Mouse (Mus musculus) intestine, embryonic 16.5 days (tissue): ENCODE data around the gene Mast4. TPM values are rescaled to one million over a fixed set of nuclear protein-coding genes. Genes with fewer than 3 reads are reported as not detected.
A peak's percentile ranks its signal among the peaks of the same experiment; 100 is the strongest.

Source experiments
- ATAC-seq: fragments of 200-750 bp; cut with Nextera tagmentation; 2 replicates; pipeline ENCODE4 v1.8.0; 2017; ENCODE audit warnings: moderate TSS enrichment, moderate library complexity
- H3K27ac ChIP-seq: fragments of 300-500 bp; sonication (generic); 2 replicates; pipeline ENCODE4 v1.5.1; 2014; ENCODE audit warnings: mild to moderate bottlenecking, low read length
- H3K27me3 ChIP-seq: fragments of 300-500 bp; sonication (generic); replicated peaks from 2 replicates; pipeline ENCODE4 v1.6.1; 2014; ENCODE audit warnings: low read length, control low read depth, mixed read lengths; ENCODE audit not compliant: control insufficient read depth, insufficient read depth
- H3K36me3 ChIP-seq: fragments of 300-500 bp; sonication (generic); 2 replicates; pipeline ENCODE4 v1.6.1; 2014; ENCODE audit warnings: low read length, control low read depth; ENCODE audit not compliant: control insufficient read depth, insufficient read depth
- H3K4me1 ChIP-seq: fragments of 300-500 bp; sonication (generic); 2 replicates; pipeline ENCODE4 v1.6.1; 2014; ENCODE audit warnings: low read length, control low read depth, mixed read lengths; ENCODE audit not compliant: control insufficient read depth, insufficient read depth
- H3K4me2 ChIP-seq: fragments of 300-500 bp; sonication (generic); 2 replicates; pipeline ENCODE4 v1.6.1; 2014; ENCODE audit warnings: low read depth, low read length, control low read depth
- H3K4me3 ChIP-seq: fragments of 300-500 bp; sonication (generic); 2 replicates; pipeline ENCODE4 v1.5.1; 2014; ENCODE audit warnings: mild to moderate bottlenecking, low read length
- H3K9ac ChIP-seq: fragments of 300-500 bp; sonication (generic); 2 replicates; pipeline ENCODE4 v1.6.1; 2014; ENCODE audit warnings: low read depth, low read length
- H3K9me3 ChIP-seq: fragments of 300-500 bp; sonication (generic); 2 replicates; pipeline ENCODE4 v1.6.1; 2016; ENCODE audit warnings: low read length, control low read depth; ENCODE audit not compliant: control insufficient read depth
- WGBS: fragments of 180-500 bp; shearing (Covaris S2); extraction: QIAGEN DNeasy Blood & Tissue Kit; methylation state at CpG from one replicate; pipeline ENCODE4 v1.1.7; 2014; 5-methylcytosine and 5-hydroxymethylcytosine counted together
- polyA plus RNA-seq: library from polyadenylated mRNA; unstranded; fragments of >200 nt; fragmentation: Nextera tagmentation; extraction: Ambion mirVana; gene quantifications from 2 replicates; pipeline ENCODE4 v1.2.1, GENCODE M21; 2015

Mast4 gene
- polyA plus RNA-seq, 1 experiment from 2014 or later = 15.1 TPM

DNA sequence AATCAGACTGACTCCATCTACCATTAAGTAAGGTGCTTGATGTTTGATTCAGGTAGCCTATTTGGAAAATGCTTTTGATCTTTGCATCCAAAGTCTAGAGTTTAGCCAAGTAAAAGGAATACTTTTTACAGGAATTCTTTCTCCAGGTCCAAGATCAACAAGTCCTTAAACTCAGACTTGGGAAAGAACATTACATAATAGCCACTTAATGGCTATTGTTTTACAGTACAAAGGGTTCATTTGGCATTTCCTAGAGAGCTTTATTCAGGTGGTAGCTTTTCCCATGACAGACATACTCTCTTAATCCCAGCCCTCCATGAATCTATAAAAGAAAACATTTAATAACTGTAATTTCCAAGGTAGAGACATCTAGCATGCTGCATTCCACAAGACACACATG, 438.0 kb downstream of the Mast4 start:
- no peaks in the 10 kb centered on the region for H3K9me3 ChIP-seq
- no peak overlapping the region for H3K9ac ChIP-seq
- peaks cover 48% of the 10 kb centered on the region for H3K4me1 ChIP-seq
- H3K4me2 ChIP-seq = no peak overlapping the region
- no peaks in the 10 kb centered on the region for H3K36me3 ChIP-seq
- no peak for ATAC-seq
- H3K27ac ChIP-seq = no peak overlapping the region
- H3K27me3 ChIP-seq = no peaks in the 10 kb centered on the region
- H3K4me3 ChIP-seq = no peak overlapping the region

DNA sequence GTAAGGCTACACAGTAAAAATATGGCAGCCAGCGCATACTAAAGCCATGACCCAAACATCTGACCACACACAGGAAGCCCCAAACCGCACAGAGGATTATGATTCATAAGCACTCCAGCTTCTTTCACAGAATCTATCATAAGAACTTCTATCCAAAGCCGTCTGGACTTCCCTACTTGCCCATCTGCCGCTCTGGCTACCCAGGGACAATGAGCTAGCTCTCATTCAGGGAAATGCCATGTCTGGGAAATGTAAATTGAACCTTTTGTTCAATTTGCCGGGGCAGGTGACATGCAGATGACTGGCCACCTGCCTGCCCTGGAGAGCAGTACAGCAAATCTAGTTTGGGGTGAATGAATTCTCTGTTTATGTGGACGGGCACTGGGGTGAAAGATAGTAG, 438.4 kb downstream of the Mast4 start:
- ATAC-seq = no peak
- Histone ChIP-seq H3K9me3 (no peaks in the 10 kb centered on the region), H3K4me1 (peaks cover 50% of the 10 kb centered on the region), H3K4me2 (no peak overlapping the region), H3K36me3 (no peaks in the 10 kb centered on the region), H3K4me3 (no peak overlapping the region), H3K27ac (no peak overlapping the region), H3K9ac (no peak overlapping the region), H3K27me3 (no peaks in the 10 kb centered on the region)
- WGBS = 72% methylated on average over 6 of the region's 6 CpGs

DNA sequence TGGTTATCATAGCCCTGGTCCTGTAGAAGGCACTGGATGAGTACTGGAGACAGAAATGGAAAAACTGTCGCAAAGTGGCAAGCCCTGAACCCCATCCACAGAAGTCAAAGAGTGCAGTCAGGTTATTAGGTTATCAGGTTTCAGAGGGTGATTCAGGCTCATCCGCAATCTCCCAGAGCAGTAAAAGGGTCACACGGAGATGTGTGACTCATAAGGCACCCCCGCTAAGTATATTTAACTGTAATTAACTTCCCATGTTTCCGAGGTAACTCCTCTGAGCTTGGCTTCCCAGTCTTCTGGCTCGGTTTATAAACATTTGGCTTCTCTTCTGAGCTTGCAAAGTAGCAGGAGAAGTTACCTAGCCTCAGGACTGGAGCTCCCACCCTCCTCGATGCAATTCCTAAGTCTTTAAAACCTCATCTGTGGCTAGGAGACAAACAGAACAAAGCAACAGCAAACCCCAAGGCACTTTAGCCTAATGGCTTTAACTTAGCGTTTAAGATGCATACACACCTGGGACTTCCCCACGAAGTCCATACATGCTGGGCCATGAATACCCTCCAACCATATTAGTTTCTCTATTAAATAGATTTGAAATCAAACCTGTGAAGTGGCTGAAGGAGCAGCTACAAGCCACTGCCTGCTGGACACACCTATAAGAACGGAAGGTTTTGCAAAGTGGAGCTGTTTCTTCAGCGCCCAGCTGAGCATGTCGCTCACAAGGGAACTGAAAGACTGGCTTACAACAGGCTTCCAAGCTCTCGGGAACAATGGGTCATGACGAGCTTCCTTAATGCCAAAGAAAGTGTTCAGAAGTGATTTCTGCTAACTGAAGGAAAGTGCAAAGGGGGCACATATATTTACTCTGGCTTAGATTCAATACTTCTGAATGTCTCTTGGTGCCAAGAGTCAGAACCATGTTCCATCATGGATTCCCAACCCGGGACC, 439.7 kb downstream of the Mast4 start:
- H3K36me3 ChIP-seq = no peaks in the 10 kb centered on the region
- H3K27me3 ChIP-seq = no peaks in the 10 kb centered on the region
- H3K4me2 ChIP-seq = peak overlapping the region; percentile 2; the same call in 1 of the 2 replicates
- H3K27ac ChIP-seq = no peak overlapping the region; the same call in 1 of the 2 replicates
- H3K4me3 ChIP-seq = no peak overlapping the region
- WGBS = 34% methylated on average over 15 of the region's 15 CpGs
- peaks cover 50% of the 10 kb centered on the region for H3K4me1 ChIP-seq
- ATAC-seq = peak; percentile 37; the same call in 1 of the 2 replicates
- no peaks in the 10 kb centered on the region for H3K9me3 ChIP-seq
- no peak overlapping the region for H3K9ac ChIP-seq

DNA sequence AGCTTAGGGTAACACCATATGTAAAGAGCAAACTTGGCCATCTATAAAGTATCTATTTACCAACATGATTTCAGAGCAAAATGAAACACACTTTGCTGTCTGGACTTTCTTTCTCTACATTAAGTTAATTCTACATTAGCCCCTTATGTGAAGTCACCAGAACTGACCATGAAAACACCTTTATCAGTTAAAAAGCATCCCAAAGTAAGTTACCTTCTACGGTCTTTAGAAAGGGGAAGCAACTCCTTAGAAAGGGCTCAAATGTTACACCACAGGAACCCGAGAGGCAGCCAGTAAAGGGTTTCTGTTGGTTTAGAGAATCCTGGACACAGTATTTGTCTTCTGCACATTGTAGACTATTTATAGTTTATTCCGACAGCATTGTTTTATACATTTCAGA, 441.5 kb downstream of the Mast4 start:
- Histone ChIP-seq H3K4me1 (peaks cover 38% of the 10 kb centered on the region), H3K9me3 (no peaks in the 10 kb centered on the region), H3K27ac (no peak overlapping the region), H3K4me3 (no peak overlapping the region), H3K36me3 (no peaks in the 10 kb centered on the region), H3K4me2 (no peak overlapping the region), H3K9ac (no peak overlapping the region), H3K27me3 (no peaks in the 10 kb centered on the region)
- no peak for ATAC-seq
- WGBS = 71% methylated on average over 3 of the region's 3 CpGs

DNA sequence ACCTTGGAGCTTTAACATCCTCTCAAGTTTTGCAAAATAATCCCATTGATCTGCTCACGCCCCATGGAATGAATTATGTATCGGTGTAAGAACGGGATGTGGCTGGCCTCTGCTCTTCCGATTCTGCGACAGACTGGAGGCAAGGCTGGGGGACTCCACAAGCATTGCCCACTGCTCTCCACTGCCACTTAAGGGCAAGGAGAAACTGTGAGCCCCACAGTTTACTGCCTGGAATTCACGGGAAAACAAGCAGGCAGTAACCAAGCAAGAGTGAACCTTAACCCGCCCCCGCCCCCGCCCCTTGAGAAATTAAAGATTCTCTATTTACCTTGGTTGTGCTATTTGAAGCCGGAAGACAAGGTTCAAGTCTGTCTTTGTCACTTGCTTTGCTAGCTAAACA, 444.3 kb downstream of the Mast4 start:
- peaks cover 36% of the 10 kb centered on the region for H3K4me1 ChIP-seq
- peak; percentile 75 for ATAC-seq
- H3K9me3 ChIP-seq = no peaks in the 10 kb centered on the region
- H3K36me3 ChIP-seq = no peaks in the 10 kb centered on the region
- no peak overlapping the region for H3K4me3 ChIP-seq
- H3K4me2 ChIP-seq = peak overlapping the region; percentile 17; the same call in 1 of the 2 replicates
- no peaks in the 10 kb centered on the region for H3K27me3 ChIP-seq
- 55% methylated on average over 10 of the region's 10 CpGs for WGBS
- H3K27ac ChIP-seq = peak overlapping the region; percentile 62; the same call in 1 of the 2 replicates
- no peak overlapping the region for H3K9ac ChIP-seq

DNA sequence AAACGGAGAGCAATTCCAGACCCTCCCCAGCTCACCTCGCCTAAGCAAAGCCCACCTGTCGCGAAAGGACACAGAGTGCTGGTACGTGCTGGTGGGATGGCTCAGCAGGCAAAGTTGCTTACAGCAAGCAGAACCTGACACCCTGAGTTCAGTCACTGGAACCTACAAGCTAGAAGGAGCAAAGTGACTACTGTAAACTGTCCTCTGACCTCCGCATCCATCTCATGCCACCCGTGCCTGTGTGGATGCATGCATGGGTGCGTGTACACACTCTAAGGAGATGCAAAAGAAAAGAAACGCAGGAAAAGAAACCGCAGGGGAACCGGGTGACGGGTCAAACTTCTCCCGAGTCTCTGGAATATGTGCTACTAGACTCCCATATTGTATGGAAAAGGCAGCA, 444.8 kb downstream of the Mast4 start:
- WGBS = 77% methylated on average over 13 of the region's 13 CpGs
- H3K4me3 ChIP-seq = no peak overlapping the region
- peak; percentile 2; the same call in 1 of the 2 replicates for ATAC-seq
- peaks cover 31% of the 10 kb centered on the region for H3K4me1 ChIP-seq
- H3K27ac ChIP-seq = peak overlapping the region; percentile 62; the same call in 1 of the 2 replicates
- no peak overlapping the region for H3K9ac ChIP-seq
- no peaks in the 10 kb centered on the region for H3K36me3 ChIP-seq
- H3K4me2 ChIP-seq = peak overlapping the region; percentile 17; the same call in 1 of the 2 replicates
- no peaks in the 10 kb centered on the region for H3K27me3 ChIP-seq
- no peaks in the 10 kb centered on the region for H3K9me3 ChIP-seq

DNA sequence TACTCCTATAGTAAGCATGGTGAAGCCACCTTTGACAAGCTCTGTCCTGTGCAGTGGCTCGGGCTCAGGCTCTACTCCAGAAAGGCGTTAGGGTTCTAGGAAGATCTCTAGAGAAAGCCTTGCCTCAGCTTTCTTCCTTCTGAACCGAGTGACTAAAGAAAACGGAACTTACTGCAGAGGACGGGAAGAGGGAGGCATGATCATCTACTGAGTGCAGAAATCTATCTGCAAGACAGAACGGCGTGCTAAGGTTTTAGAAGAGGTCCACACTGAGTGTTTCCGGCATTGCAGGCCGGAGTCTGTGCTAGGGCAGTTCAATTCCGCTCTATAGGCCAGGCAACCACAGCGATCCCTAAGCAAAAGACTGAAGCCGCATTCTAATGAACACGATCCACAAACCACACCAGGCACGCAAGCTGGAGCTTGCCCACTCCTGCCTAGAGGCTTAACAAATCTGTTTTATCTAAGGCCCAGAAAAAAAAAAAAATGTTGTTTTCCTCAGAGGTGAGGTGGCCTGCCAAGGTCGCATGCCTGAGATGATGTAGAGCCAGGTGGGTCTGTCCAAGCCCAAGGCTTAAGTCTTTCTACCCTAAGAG, 445.3 kb downstream of the Mast4 start:
- H3K4me1 ChIP-seq = peaks cover 27% of the 10 kb centered on the region
- no peaks in the 10 kb centered on the region for H3K27me3 ChIP-seq

DNA sequence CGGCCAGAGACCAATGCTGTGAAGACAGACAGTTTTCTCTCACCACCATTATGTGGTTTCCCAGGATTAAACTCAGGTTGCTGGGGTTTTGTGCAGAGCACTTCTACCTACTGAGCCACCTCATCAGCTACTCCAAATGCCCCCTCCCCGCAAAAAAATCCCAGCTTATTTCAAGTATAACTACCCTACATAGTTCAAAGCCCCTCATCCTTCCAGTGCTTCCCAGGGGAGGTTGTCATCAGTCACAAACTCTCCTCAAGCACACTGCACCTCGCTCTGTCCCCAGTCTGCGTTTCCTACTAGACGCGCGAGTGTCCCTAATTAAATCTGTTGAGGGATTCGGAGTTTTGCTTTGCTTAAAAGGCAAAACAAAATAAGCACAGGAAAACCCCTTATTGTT, 446.1 kb downstream of the Mast4 start:
- Histone ChIP-seq H3K36me3 (no peaks in the 10 kb centered on the region), H3K9me3 (no peaks in the 10 kb centered on the region), H3K4me3 (no peak overlapping the region), H3K27me3 (no peaks in the 10 kb centered on the region), H3K4me1 (peaks cover 23% of the 10 kb centered on the region), H3K9ac (no peak overlapping the region), H3K27ac (no peak overlapping the region), H3K4me2 (no peak overlapping the region)
- ATAC-seq = no peak
- WGBS = 81% methylated on average over 8 of the region's 8 CpGs

More for the DNA sequence above, 445.3 kb downstream of the Mast4 start:
- no peak overlapping the region for H3K9ac ChIP-seq
- H3K36me3 ChIP-seq = no peaks in the 10 kb centered on the region
- no peak overlapping the region for H3K27ac ChIP-seq
- no peak overlapping the region for H3K4me3 ChIP-seq
- H3K4me2 ChIP-seq = no peak overlapping the region
- no peak for ATAC-seq
- no peaks in the 10 kb centered on the region for H3K9me3 ChIP-seq
- WGBS = 75% methylated on average over 15 of the region's 15 CpGs

DNA sequence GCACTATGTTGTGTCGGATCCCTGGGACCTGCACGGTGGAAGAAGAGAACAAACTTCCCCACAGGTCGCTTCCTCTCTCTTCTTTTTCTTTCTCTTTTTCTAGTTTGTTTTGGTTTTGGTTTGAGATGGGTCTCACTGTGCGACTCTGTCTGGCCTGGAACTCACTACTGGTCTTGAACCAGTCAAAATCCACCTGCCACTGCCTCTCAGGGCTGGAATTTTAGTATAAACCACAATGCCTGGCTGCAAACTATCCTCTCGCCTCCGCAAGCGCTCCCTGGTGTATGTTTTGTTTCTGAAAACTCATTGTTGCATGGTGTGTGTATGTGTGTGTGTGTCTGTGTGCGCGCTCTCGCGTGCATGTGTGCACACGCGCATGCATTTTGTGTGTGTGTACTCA, 446.8 kb downstream of the Mast4 start:
- ATAC-seq = no peak
- no peak overlapping the region for H3K4me2 ChIP-seq
- WGBS = 94% methylated on average over 13 of the region's 13 CpGs

More for the DNA sequence above, 446.8 kb downstream of the Mast4 start:
- Histone ChIP-seq H3K27ac (no peak overlapping the region), H3K36me3 (no peaks in the 10 kb centered on the region), H3K27me3 (no peaks in the 10 kb centered on the region), H3K4me1 (peaks cover 19% of the 10 kb centered on the region), H3K9me3 (no peaks in the 10 kb centered on the region), H3K4me3 (no peak overlapping the region), H3K9ac (no peak overlapping the region)
